Mouse (Mus musculus) retina, postnatal 7 days (tissue): ENCODE results near the gene Casp8.
"Not testable (repeated sequence)": the region's sequence is repeated elsewhere in the genome, so short reads cannot be mapped to it uniquely, and the experiment has no call there.

ENCODE experiments used
- DNase-seq: peaks from one replicate; pipeline ENCODE4 v3.0.0-alpha.2; 2012; ENCODE audit warnings: low read depth, low spot score

Casp8 gene

DNA sequence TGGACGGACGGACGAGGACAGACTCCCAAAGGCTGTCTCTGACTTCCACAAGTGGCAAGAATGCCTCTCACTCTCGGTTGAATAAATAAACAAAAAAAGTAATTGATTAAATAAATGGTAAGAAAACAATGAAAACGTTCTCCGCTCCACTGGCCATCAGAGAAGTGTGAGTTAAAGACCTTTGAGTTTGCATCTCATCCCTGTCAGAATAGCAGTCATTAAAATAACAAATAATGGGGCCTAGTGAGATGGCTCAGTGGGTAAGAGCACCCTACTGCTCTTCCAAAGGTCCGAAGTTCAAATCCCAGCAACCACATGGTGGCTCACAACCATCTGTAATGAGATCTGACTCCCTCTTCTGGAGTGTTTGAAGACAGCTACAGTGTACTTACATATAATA lies 5.5 kb downstream of the Casp8 start:
- not testable (repeated sequence) for DNase-seq

DNA sequence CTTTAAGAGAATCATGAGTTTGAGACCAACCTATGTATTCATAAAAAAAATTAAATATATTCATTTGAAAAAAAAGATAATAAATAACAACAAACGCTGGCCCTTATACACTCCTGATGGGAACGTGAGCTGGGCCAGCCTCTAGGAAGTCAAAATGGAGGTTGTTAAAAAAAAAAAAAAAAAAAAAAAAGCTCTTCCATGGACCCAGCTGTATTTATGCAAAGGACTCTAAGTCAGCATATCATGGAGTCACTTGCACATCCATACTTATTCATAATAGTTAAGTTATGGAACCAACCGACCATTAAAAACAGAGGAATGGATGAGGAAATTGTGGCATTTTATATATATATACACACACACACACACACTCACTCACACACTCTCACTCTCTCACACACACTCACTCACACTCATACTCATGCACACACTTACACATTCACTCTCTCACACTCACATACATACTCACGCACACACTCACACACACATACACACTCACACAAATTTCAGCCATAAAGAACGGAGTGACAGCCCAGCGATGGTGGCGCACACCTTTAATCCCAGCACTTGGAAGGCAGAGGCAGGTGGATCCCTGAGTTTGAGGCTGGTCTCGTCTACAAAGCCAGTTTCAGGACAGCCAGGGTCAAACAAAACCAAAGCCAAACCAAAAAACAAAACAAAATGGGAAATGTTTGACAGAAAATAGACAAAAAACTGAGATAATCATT lies 6.5 kb downstream of the Casp8 start:
- DNase-seq, result no peak

DNA sequence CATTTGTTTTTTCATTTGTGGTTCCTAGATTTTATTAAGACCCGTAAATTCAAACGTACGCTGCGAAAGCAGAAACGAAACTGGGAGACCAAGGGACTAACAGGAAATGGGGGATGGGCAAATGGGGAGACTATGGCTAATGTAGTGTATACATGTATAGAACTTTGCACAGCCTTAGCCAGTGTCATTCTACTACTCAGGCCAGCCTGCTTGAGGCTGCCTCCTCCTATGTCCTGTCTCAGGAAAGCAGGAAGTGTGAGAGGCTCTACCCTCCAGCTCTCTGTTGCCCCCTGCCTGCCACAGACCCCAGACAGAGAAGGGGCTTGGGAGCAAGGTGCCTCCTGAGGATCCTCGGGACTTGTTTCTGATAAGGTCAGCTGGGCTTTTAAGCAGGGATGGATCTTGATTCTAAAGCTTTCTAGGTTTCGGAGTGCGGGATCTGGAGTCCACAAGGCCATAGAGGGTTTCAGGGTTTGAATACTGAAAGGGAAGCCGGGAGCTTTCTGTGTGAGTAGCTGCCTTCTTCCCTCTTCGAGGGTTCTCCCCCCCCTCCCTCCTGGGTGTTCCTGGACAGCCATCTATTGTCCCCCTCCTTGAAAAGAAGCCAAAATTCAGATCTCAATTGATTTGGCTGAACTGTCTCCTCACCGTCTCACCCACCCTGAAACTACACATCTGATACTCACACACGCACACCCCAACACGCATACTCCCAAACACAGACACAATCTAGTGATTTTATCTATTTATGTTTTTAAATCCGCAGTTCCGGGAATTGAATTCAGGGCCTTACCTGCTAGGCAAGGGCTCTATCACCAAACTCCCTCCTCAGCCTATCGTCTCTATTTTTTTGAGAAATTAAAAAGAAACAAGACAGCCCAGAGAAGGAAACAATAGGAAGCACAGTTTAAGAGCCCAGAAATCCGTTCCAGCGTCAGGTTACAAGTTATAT lies 7.4 kb downstream of the Casp8 start:
- no peak for DNase-seq

DNA sequence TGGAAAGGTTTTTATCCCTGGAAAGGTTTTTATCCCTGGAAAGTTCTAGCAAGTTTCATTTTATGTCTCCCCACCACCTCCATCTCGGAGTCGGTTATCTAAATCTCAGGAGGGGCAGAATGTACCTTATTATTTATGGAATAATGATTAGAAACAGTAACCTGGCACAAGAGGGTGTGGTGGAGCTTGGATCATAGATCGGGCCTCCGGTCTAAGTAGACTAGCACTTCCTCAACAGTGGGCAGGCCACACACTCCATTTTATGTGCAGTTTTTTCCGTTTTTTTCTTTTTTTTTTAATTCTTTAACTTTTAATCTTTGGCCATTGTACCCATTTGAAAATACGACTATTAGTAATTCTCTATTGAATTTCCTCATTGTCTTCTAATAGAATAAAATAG lies 8.4 kb downstream of the Casp8 start:
- no peak for DNase-seq

DNA sequence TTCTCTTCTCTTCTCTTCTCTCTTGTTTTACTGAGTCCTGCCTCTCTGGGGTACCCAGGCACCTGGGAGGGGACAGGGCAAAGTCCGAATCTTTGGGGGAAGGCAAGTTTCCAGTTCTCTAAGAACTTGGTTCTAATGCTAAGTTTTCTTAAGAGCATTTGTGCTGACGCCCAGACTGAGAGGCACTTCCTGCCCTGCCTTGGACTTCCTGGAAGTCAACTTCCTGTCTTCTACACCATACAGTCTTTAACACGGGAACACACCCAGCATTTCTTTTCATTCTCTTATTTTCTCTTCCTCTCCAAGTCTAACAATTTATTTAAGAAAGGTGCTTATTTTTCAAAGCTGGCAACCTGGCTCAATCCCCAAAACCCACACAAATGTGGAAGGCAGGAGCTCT lies 11.5 kb downstream of the Casp8 start:
- DNase-seq, result no peak

DNA sequence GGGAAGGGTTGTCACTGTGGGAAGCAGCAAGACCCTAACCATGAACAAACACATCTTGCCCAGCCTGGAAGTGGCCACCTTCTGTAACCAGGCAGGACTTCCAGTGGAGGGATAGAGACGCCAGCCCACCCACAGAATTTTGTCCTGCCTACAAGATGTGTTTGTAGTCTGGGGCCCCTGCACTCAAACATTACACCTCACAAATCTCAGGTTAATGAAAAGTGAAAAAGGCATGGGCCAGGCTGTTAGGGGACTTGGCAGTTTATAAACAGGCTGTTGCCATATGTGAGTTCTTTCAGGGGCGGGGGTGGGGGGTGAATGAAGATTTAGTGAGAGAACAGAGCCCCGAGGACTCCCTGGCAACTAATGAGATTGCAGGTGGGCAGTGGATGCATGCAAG lies 31.1 kb downstream of the Casp8 start:
- DNase-seq, result no peak

DNA sequence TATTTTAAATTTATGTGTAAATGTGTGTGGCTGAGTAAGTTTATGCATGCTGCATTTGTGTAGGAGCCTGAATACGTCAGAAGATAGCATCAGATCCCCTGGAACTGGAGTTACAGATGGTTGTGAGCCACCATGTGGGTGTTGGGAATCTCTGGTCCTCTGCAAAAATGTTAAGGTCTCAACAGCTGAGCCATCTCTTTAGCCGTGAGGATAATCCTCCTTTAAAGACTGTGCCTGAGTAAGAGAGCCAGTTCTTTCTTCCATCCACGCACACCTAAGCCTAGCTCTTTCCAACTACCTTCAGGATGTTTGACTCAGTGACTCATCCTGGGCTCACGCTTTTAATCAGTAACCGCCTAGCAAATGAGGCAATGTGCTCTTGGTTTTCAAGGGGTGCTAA lies 35.6 kb downstream of the Casp8 start:
- no peak for DNase-seq

DNA sequence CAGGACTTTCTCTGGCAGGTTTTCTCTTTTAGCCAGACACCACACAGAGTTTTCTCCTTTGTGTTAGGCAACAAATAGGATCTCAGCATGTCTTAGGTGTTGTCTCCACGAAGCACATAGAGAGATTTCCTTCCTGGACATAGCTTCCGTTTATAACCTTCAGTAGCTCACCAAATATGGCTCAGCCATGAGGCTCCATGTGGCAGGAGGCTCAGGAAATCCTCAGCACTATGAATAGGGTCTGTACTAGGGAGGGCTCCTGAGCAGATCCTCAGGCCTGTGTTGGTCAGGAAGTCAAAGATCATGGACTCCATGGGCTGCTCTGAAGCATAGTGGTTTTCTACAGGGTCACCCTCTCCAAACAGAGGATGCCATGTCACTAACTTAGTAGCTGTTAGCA lies 37.0 kb downstream of the Casp8 start:
- DNase-seq, result no peak

DNA sequence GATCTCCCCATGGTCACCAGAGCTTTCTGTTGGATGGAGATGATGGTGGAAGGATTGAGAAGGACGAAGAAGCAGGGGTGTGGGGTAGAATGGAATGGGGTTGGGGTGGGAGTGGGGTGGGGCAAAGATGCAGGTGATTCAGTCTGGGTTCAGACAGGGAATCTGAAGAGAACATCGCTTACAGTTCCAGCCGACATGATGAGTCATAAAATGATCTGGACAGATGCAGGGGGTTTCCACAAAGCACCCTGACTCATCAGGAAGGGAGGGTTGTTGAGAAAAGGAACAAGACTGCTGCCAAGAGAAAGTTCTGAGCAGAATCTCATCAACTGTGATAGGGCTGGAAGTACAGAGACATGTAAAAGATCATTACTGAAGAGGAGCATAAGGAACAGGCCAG lies 61.6 kb downstream of the Casp8 start:
- not testable (repeated sequence) for DNase-seq

DNA sequence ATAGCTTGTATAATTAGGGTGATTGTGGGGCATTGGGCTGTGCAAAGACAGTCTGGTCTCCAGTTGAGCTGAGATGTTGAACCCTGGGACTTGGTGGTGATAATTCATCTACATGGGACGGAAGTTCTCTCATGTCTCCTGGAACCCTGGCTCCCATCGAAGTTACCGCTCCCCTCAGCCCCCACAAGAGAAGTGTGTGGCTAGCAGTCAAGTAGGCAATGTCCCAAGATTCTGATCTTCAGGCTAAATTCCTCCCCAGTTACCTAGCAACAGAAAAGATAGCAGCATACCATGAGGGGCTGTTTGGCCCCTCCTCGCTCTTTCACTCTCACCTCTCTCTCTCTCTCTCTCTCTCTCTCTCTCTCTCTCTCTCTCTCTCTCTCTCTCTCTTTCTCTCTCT lies 64.0 kb downstream of the Casp8 start:
- DNase-seq, result not testable (repeated sequence)

DNA sequence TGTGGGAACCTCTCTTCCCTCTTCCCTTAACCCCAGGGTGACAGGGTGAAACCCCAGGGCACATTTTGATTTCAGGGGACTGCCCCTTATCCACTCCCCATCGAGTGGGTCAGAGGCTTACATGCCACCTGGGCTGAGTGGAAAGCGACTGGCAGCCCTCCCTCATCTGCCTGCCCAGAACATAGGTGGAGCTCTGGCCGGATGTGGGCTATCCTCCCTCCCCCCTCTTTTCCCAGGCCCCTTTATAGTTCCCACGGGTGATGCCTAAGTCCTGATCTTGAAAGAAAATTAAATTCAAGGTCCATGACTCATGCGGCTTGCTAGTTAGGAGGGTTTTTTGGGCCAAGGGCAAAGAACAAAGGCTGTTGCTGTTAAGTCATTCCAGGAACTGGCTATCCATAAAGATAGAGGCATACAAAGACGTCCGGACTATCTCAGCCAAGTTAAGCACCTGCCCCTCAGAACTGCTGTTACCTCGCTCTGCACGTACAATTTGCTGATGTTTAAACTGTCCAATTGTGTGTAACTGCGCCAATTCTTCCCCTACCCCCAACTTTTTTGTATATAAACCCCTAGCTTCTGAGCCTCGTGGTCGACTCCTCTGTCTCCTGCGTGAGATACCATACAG lies 64.7 kb downstream of the Casp8 start:
- not testable (repeated sequence) for DNase-seq

DNA sequence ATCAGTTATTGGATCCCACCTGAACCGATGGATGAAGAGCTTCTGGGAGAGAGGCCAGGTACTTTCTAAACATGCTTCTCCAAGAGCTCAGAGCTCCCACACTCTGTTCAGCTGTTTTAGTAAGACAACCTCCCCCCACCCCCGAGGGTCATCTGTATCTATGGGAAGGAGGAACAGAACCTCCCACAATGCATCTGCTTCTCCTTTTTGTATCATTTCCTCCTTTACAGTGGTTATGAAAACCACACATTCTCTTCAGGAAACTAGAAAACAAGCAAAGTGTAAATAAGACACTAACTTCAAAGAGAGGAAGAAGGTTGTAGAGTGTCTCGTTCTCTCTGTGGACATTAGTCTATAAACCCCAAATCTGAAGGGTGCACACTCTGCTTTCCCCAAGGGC lies 65.4 kb downstream of the Casp8 start:
- not testable (repeated sequence) for DNase-seq

DNA sequence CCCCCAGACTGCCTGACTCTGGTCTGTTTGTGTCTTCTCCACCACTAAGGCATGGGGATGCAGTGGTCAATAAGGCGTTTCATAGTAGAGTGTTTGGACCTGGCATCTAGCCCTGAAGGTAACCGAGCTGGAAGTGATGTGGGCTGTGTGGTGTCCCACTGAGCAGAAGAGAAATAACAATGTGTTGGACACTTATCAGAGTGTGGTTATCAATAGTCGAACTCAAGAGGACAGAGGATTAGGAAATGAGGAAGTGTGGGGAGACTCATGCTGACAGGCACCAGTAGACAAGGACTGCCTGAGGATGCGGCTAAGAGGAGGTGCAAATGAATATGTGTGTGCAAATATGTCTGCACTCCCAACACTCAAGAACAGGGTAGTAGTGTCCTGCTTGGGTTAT lies 81.3 kb downstream of the Casp8 start:
- not testable (repeated sequence) for DNase-seq

DNA sequence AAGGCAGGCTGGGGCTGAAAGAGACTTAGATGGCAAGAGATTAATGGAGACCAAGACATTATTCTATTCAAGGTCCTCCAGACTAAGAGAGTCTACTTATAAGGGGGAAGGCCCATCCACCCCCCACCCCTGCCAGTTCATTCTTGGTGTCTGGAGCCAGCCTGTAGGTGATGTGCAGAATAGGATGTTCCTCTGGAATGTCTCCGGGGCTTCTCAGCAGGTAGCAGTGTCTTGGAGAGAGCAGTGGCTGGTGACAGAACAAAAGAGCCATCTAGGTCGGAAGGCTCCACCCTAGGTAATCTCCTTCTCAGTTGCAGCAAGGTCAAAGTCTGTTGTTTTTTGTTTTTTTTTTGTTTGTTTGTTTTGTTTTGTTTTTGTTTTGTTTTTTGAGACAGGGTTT lies 84.1 kb downstream of the Casp8 start:
- not testable (repeated sequence) for DNase-seq

DNA sequence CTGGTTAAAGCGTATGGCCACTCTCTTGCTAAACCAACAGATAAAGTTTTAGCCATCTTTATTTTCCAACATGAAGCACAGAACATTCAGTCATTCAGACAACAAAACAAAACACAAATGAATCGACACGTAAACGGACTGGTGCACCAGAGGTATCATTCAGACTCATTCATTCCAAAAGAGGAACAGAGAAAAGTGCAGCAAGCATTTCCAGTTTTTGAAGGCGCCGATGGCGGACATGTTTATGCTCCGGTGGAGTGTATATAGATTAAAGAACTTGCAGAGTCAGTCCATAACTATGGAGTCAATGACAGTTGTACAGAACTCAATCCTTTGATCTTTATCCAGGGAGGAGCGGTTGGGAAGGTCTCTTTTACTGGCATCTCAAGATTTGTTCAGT lies 88.1 kb downstream of the Casp8 start:
- DNase-seq, result not testable (repeated sequence)

DNA sequence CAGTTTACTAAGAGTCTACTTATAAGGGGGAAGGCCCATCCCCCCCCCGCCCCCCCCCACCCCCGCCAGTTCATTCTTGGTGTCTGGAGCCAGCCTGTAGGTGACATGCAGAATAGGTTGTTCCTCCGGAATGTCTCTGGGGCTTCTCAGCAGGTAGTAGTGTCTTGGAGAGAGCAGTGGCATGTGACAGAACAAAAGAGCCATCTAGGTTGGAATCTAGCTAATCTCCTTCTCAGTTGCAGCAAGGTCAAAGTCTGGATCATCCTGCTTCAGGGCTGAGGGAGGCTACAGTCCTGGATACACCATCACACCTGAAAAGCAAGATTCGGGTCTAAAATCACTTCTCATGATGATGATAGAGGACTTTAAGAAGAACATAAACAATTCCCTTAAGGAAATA lies 90.5 kb downstream of the Casp8 start:
- no peak for DNase-seq

DNA sequence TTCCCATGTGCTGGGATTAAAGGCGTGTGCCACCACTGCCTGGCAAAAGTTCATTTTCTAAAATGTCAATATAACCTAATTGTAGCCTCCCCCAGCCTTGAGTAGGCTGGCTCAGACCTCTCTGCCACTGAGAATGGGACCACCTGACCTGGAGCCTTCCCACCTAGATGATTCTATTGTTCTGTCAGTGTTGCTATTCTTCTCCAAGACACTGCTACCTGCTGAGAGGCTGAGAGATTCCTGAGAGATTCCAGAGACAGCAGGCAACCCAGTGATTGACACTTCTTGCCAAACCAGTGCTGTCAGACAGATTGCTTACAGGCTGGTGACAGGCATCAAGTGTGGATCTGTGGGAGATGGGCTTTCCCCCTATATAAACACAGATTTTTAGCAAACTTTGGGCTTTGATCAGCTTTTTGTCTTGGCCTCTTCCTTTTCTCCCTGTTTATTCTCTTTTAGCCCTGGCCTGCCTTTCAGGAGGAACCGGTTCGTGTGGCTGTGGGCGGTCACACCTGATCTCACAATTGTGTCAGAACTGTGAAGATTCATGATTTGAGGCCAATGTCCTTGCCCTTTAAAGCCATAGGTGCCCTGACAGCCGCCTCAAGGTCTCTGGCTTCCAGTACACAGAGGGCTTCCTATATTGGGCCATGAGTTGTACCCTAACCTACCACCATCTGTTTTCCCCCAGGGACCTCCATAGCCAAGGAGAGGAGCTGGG lies 94.8 kb downstream of the Casp8 start:
- no peak for DNase-seq

DNA sequence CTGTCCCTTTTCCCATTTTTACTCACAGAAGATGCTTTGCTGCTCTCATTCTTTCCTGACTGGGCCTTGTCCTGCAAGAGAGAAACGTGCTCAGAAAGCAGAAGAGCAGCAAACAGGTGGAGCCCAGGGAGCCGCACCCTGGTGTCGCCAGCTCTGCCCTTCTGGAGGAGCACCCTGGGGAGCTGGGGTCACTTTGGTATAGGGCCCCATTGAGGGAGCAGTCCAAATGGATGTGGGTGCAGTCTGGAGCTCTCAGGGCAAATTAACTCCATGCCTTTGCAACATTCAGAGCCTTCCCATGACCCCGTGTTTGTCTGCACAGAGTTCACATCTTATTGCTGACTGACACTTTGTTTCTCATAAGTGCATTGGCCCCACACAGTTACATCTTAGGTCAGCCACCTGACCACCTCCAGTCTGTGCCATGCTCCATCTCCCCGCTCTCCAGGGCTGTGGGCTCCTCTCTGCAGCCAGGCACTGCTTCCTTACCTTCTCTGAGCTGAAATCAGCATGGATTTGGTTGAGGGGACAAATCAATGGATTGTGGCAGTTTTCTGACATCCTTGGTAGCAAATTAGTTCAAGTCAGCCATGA lies 95.6 kb downstream of the Casp8 start:
- DNase-seq, result not testable (repeated sequence)

DNA sequence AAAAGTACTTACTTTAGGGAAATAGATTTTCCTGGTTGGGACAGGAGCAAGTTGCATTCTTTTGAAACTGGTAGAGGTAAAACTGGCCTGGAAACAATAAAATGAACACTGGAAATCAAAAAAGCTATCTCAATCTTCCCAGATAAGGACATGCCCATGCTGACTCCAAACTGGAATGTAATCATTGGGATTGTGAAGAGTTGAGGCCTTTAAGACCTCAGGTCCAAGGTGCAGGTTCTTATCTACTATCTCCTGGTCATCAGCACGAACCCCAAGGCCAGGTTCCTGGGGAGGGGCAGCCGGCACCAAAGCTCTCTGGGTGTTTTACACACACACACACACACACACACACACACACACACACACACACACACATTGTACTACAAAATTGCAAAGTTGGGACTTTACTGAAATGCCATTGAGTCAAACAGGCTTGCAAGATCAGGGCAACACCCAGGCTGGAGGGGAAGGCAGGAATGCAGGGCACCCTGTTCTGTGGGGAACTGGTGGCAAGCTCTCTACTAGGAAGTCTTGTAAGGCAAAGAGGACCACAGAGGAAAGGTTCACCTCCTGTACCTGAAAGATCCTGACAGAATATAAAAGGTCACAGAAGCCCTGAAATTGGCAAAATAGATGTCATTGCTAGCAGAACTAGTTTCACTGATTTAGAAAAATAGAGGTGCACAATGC lies 96.5 kb downstream of the Casp8 start:
- not testable (repeated sequence) for DNase-seq

DNA sequence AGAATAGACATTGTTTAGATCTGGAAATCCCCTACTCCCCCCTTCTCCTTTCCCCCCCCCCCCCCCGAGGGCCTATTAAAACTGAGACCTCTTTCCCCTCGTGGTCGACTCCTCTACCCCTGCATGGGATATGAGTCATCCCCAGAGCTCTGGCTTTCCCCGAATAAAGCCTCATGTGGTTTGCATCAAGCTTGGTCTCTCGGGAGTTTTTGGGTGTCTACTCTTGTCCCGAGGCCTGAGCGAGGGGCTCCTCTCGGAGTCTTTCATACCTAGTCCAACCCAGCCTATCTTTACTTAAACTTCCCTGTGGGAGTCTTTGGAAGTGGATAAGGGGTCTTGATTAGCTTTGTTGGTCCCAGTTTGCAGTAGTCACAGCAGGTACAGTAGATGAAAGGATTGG lies 97.2 kb downstream of the Casp8 start:
- not testable (repeated sequence) for DNase-seq
